Mouse (Mus musculus): ENCODE data around the gene BC035044. TPM values are rescaled to one million over a fixed set of nuclear protein-coding genes. Genes with fewer than 3 reads are reported as not detected.
"Not testable (repeated sequence)": the region's sequence is repeated elsewhere in the genome, so short reads cannot be mapped to it uniquely, and the experiment has no call there.

The BC035044 gene
- polyA plus RNA-seq, 1 experiment from 2014 or later: 1.9 TPM

- Histone ChIP-seq H3K36me3 (ENCODE audit: control insufficient read depth, insufficient read depth, low read length) (no peaks in the 10 kb centered on the region), H3K4me2 (replicated peaks; ENCODE audit: low read depth, low read length) (no peak overlapping the region), H3K27me3 (ENCODE audit: control insufficient read depth, insufficient read depth, low read length) (no peaks in the 10 kb centered on the region), H3K4me1 (ENCODE audit: control insufficient read depth, insufficient read depth, low read length) (no peaks in the 10 kb centered on the region), H3K4me3 (ENCODE audit: low read depth, low read length) (no peak overlapping the region), H3K9me3 (ENCODE audit: control insufficient read depth, low read depth, low read length) (no peaks in the 10 kb centered on the region), H3K27ac (ENCODE audit: low read length) (no peak overlapping the region), H3K9ac (replicated peaks; ENCODE audit: low read depth, low read length) (no peak overlapping the region)
- no peak for ATAC-seq (ENCODE audit: insufficient number of reproducible peaks, insufficient read depth, low FRiP score, low read depth)
- WGBS: 82% methylated on average over 10 of the region's 10 CpGs
Observed at GRCm38 (mm10) chr6:128833046-128833445, 57.9 kb downstream of the BC035044 start.

DNA sequence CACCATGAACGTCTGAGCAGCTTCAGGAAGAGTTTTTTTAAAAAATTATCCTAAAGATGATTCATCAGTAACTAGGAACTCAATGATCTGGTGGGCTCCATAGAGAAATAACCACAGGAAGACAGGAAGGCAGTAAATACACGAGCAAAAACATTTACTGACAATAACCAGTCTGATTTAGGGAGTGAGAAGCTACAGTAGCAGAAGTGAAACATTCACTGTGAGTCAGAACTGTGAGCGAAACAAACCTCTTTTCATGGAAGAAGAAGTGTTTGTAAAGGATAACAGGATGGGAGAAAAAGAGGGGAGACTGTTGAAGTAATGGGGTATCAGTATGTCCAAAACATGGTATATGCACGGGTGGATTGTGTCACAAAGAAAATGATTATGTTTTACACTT lies 61.1 kb downstream of the BC035044 start:
- Histone ChIP-seq H3K4me3 (ENCODE audit: low read depth, low read length) (no peak overlapping the region), H3K36me3 (ENCODE audit: control insufficient read depth, insufficient read depth, low read length) (no peaks in the 10 kb centered on the region), H3K4me2 (replicated peaks; ENCODE audit: low read depth, low read length) (no peak overlapping the region), H3K27ac (ENCODE audit: low read length) (no peak overlapping the region), H3K9ac (replicated peaks; ENCODE audit: low read depth, low read length) (no peak overlapping the region), H3K9me3 (ENCODE audit: control insufficient read depth, low read depth, low read length) (no peaks in the 10 kb centered on the region), H3K27me3 (ENCODE audit: control insufficient read depth, insufficient read depth, low read length) (no peaks in the 10 kb centered on the region), H3K4me1 (ENCODE audit: control insufficient read depth, insufficient read depth, low read length) (no peaks in the 10 kb centered on the region)
- WGBS: 57% methylated on average over 4 of the region's 4 CpGs
- ATAC-seq (ENCODE audit: insufficient number of reproducible peaks, insufficient read depth, low FRiP score, low read depth): no peak

- ATAC-seq (ENCODE audit: insufficient number of reproducible peaks, insufficient read depth, low FRiP score, low read depth): no peak
- Histone ChIP-seq H3K4me1 (ENCODE audit: control insufficient read depth, insufficient read depth, low read length) (no peaks in the 10 kb centered on the region), H3K36me3 (ENCODE audit: control insufficient read depth, insufficient read depth, low read length) (no peaks in the 10 kb centered on the region), H3K9ac (replicated peaks; ENCODE audit: low read depth, low read length) (no peak overlapping the region), H3K9me3 (ENCODE audit: control insufficient read depth, low read depth, low read length) (no peaks in the 10 kb centered on the region), H3K27me3 (ENCODE audit: control insufficient read depth, insufficient read depth, low read length) (no peaks in the 10 kb centered on the region), H3K4me2 (replicated peaks; ENCODE audit: low read depth, low read length) (no peak overlapping the region), H3K4me3 (ENCODE audit: low read depth, low read length) (no peak overlapping the region), H3K27ac (ENCODE audit: low read length) (no peak overlapping the region)
- WGBS: 85% methylated on average over 3 of the region's 3 CpGs
Observed at GRCm38 (mm10) chr6:128826781-128827180, 64.1 kb downstream of the BC035044 start.

DNA sequence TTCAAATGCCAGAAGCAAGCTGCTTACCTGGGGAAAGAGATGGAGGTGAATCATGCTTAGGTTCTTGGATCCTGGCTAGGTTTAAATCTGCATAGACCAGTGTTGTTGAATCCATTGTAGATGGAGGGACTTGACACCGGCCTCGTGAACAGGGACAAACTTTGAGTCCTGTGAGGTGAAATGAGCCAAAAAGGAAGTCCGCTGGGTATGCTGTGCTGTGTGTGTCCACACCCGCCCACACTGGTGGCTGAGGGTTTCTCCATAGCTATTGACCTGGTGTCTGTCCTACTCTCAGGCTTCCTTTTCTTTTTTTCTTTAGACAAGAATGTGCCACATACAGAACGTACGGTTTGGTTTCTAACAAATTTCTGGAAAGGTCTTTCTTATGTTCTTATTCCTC lies 64.8 kb downstream of the BC035044 start, which contains the start of the genes Gm44511 and Klrb1b:
Gene Gm44511 (minus strand): TSS at position 184 of the 400 bp plus-strand sequence.
Gene Klrb1b (minus strand): TSS at position 200 of the 400 bp plus-strand sequence.
- no peak within 1 kb of the TSS for H3K27ac ChIP-seq (ENCODE audit: low read length)
- WGBS: 85% methylated on average over 6 of the region's 6 CpGs
- no peak for ATAC-seq (ENCODE audit: insufficient number of reproducible peaks, insufficient read depth, low FRiP score, low read depth)
- H3K4me2 ChIP-seq (replicated peaks; ENCODE audit: low read depth, low read length): no peak within 1 kb of the TSS
- no peaks in the 10 kb centered on the region for H3K27me3 ChIP-seq (ENCODE audit: control insufficient read depth, insufficient read depth, low read length)
- no peaks in the 10 kb centered on the region for H3K9me3 ChIP-seq (ENCODE audit: control insufficient read depth, low read depth, low read length)
- H3K4me1 ChIP-seq (ENCODE audit: control insufficient read depth, insufficient read depth, low read length): no peaks in the 10 kb centered on the region
- no peak within 1 kb of the TSS for H3K9ac ChIP-seq (replicated peaks; ENCODE audit: low read depth, low read length)
- H3K36me3 ChIP-seq (ENCODE audit: control insufficient read depth, insufficient read depth, low read length): no peaks in the 10 kb centered on the region
- no peak within 1 kb of the TSS for H3K4me3 ChIP-seq (ENCODE audit: low read depth, low read length)

- no peaks in the 10 kb centered on the region for H3K27me3 ChIP-seq (ENCODE audit: control insufficient read depth, insufficient read depth, low read length)
- no peaks in the 10 kb centered on the region for H3K9me3 ChIP-seq (ENCODE audit: control insufficient read depth, low read depth, low read length)
Observed at GRCm38 (mm10) chr6:128818083-128818802, 72.7 kb downstream of the BC035044 start.

DNA sequence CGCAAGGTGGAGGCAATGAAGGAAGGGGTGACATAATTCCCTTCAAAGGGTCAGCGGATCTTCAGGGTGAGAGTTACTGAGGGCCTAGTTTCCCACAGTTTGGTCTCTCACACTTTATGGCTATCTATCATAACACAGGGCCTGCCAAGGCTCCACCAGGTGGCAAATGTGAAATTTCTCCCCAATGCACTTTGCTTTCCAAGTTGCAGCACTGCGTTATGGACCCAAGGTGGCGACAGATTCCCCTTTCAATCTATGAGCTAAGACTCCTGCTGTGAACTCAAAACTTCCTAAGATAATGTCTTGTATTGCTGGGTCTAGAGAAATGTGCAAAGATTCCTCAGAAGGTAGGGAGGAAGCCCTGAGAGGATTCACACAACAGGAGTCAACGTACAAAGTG lies 82.4 kb downstream of the BC035044 start:
- Histone ChIP-seq H3K4me1 (ENCODE audit: control insufficient read depth, insufficient read depth, low read length) (no peaks in the 10 kb centered on the region), H3K27ac (ENCODE audit: low read length) (no peak overlapping the region)

More at GRCm38 (mm10) chr6:128818083-128818802, 72.7 kb downstream of the BC035044 start:
- Histone ChIP-seq H3K27ac (ENCODE audit: low read length) (no peak overlapping the region), H3K4me3 (ENCODE audit: low read depth, low read length) (no peak overlapping the region), H3K9ac (replicated peaks; ENCODE audit: low read depth, low read length) (no peak overlapping the region), H3K4me2 (replicated peaks; ENCODE audit: low read depth, low read length) (no peak overlapping the region), H3K36me3 (ENCODE audit: control insufficient read depth, insufficient read depth, low read length) (no peaks in the 10 kb centered on the region), H3K4me1 (ENCODE audit: control insufficient read depth, insufficient read depth, low read length) (no peaks in the 10 kb centered on the region)
- 78% methylated on average over 4 of the region's 4 CpGs for WGBS
- no peak for ATAC-seq (ENCODE audit: insufficient number of reproducible peaks, insufficient read depth, low FRiP score, low read depth)

DNA sequence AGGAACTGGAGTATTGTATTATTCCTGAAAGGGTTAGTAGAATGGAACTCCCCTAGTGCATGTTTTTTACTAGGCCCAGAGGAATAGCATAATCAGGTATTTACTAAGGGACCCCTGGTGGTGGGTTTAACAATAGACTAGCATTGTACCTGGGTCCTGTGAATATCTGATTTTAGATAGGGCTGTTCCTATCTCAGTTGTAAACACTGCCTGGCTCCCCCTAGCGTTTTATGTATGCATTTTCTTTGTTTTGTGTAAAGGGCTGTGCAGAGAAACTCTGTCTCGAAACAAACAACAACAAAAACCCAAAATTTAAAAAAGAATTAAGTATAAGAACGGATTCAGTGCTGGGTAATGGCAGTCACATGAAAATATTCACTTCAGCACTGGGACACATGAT lies 83.9 kb downstream of the BC035044 start:
- Histone ChIP-seq H3K4me3 (ENCODE audit: low read depth, low read length) (no peak overlapping the region), H3K27me3 (ENCODE audit: control insufficient read depth, insufficient read depth, low read length) (no peaks in the 10 kb centered on the region), H3K9ac (replicated peaks; ENCODE audit: low read depth, low read length) (no peak overlapping the region), H3K27ac (ENCODE audit: low read length) (no peak overlapping the region), H3K4me1 (ENCODE audit: control insufficient read depth, insufficient read depth, low read length) (no peaks in the 10 kb centered on the region), H3K36me3 (ENCODE audit: control insufficient read depth, insufficient read depth, low read length) (no peaks in the 10 kb centered on the region), H3K9me3 (ENCODE audit: control insufficient read depth, low read depth, low read length) (no peaks in the 10 kb centered on the region), H3K4me2 (replicated peaks; ENCODE audit: low read depth, low read length) (no peak overlapping the region)
- WGBS: 64% methylated on average over 3 of the region's 3 CpGs
- no peak for ATAC-seq (ENCODE audit: insufficient number of reproducible peaks, insufficient read depth, low FRiP score, low read depth)

More for the DNA sequence above, 82.4 kb downstream of the BC035044 start:
- Histone ChIP-seq H3K27me3 (ENCODE audit: control insufficient read depth, insufficient read depth, low read length) (no peaks in the 10 kb centered on the region), H3K36me3 (ENCODE audit: control insufficient read depth, insufficient read depth, low read length) (no peaks in the 10 kb centered on the region), H3K9me3 (ENCODE audit: control insufficient read depth, low read depth, low read length) (no peaks in the 10 kb centered on the region), H3K4me2 (replicated peaks; ENCODE audit: low read depth, low read length) (no peak overlapping the region), H3K4me3 (ENCODE audit: low read depth, low read length) (no peak overlapping the region), H3K9ac (replicated peaks; ENCODE audit: low read depth, low read length) (no peak overlapping the region)
- WGBS: 90% methylated on average over 5 of the region's 5 CpGs
- no peak for ATAC-seq (ENCODE audit: insufficient number of reproducible peaks, insufficient read depth, low FRiP score, low read depth)

GRCm38 (mm10) chr6:128804823-128805640 lies 85.9 kb downstream of the BC035044 start:
- not testable (repeated sequence) for H3K9ac ChIP-seq (replicated peaks; ENCODE audit: low read depth, low read length); H3K4me1 ChIP-seq (ENCODE audit: control insufficient read depth, insufficient read depth, low read length); H3K4me3 ChIP-seq (ENCODE audit: low read depth, low read length); H3K9me3 ChIP-seq (ENCODE audit: control insufficient read depth, low read depth, low read length); H3K36me3 ChIP-seq (ENCODE audit: control insufficient read depth, insufficient read depth, low read length); H3K27me3 ChIP-seq (ENCODE audit: control insufficient read depth, insufficient read depth, low read length); H3K4me2 ChIP-seq (replicated peaks; ENCODE audit: low read depth, low read length); ATAC-seq (ENCODE audit: insufficient number of reproducible peaks, insufficient read depth, low FRiP score, low read depth); H3K27ac ChIP-seq (ENCODE audit: low read length)
- 57% methylated on average over 7 of the region's 7 CpGs for WGBS

Data from stomach, embryonic 14.5 days (tissue).